Mouse (Mus musculus): ENCODE data around the gene Insyn1. TPM values are rescaled to one million over a fixed set of nuclear protein-coding genes. Genes with fewer than 3 reads are reported as not detected.
A peak's percentile ranks its signal among the peaks of the same experiment; 100 is the strongest.

Insyn1 gene
- polyA plus RNA-seq, 1 experiment = 45.2 TPM

DNA sequence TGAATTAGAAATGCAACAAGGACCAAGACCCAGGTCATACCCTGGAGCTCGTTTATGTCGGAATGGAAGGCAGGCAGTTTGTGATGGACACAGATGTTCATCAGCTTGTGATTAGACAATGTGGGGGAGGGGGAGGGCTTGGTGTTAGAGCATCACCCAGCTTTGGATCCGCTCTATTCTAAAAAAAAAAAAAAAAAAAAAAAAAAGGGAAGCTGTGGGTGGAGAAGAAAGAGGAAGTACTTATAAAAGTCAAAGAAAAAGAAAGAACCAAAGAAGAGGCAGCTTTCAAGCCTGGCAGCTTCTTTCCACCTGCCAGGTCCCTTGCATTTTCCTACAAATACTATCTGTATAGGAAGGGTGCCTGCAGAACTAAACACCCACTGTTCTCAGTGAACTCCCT, 49.4 kb downstream of the Insyn1 start:
- no peak for TF ChIP-seq CTCF (IDR thresholded peaks at IDR 0.05; ENCODE audit: borderline replicate concordance, extremely low read depth, insufficient read depth, insufficient read length)
- TF ChIP-seq POLR2A (IDR thresholded peaks at IDR 0.05; ENCODE audit: borderline replicate concordance, extremely low read depth, insufficient read depth, insufficient read length, poor library complexity, severe bottlenecking) = no peak
- DNase-seq (ENCODE audit: low read depth) = no peak

DNA sequence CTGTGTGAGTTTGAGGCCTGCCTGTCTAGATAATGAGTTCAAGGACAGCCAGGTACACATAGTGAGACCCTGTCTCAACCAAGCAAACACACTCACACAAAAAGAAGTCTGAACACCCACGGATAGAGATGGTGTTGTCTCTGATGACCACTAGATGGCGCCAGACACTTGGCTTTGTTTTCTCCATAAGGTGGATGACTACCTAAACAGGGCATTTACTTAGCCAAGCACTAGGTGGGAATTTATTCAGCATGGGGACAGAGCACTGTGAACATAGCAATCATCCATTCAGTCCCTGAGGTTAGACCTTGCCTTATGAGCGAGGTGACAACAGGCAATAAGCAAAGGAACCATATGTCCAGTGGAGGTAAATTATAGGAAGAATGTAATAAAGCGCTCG, 51.5 kb downstream of the Insyn1 start:
- DNase-seq (ENCODE audit: low read depth) = peak; percentile 85
- TF ChIP-seq POLR2A (IDR thresholded peaks at IDR 0.05; ENCODE audit: borderline replicate concordance, extremely low read depth, insufficient read depth, insufficient read length, poor library complexity, severe bottlenecking) (no peak), CTCF (IDR thresholded peaks at IDR 0.05; ENCODE audit: borderline replicate concordance, extremely low read depth, insufficient read depth, insufficient read length) (peak; percentile 91)

DNA sequence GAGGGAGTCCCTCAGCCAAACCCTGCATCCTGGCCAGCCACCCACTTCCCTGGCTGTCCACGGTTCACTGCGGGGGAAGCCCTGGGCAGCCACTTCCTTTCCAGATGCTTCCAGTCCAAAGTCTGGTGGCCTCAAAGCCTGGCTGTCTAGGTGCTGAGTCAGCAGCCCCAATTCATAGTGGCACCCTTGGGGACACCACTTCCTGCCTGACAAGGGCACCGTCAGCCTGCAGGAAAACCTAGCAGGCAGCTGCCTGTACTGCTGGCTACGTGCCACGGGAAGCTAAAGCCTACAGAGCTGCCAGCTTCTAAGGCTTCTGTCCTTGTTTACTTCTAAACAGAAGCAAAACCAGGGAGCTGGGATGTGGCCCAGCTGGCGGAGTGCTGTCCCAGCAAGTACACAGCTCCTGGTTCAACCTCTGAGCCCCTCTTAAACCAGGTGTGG, 53.5 kb downstream of the Insyn1 start:
- DNase-seq (ENCODE audit: low read depth) = peak; percentile 88
- no peak for TF ChIP-seq POLR2A (IDR thresholded peaks at IDR 0.05; ENCODE audit: borderline replicate concordance, extremely low read depth, insufficient read depth, insufficient read length, poor library complexity, severe bottlenecking)
- no peak for TF ChIP-seq CTCF (IDR thresholded peaks at IDR 0.05; ENCODE audit: borderline replicate concordance, extremely low read depth, insufficient read depth, insufficient read length)

DNA sequence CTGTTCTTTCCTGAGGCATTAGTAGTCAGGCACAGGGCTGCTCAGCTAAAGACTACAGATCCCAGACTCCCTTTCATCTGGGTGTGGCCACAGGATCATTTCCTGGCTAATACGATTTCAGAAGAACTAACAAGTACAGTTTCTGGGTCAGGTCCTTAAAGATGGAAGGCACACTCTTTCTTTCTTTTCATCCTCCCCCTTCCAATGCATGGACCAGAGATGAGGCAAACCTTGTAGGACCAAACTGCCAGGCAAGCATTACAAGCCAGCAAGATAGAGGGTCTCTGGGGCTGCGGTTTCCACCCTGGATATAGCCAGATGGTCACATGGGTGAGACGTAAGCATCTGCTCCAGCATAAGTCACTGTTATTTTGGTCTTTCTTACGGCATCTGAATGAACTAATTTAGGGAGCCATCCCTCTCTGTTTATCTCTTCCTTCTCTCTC, 56.5 kb downstream of the Insyn1 start:
- TF ChIP-seq POLR2A (IDR thresholded peaks at IDR 0.05; ENCODE audit: borderline replicate concordance, extremely low read depth, insufficient read depth, insufficient read length, poor library complexity, severe bottlenecking) = no peak
- TF ChIP-seq CTCF (IDR thresholded peaks at IDR 0.05; ENCODE audit: borderline replicate concordance, extremely low read depth, insufficient read depth, insufficient read length) = no peak

DNA sequence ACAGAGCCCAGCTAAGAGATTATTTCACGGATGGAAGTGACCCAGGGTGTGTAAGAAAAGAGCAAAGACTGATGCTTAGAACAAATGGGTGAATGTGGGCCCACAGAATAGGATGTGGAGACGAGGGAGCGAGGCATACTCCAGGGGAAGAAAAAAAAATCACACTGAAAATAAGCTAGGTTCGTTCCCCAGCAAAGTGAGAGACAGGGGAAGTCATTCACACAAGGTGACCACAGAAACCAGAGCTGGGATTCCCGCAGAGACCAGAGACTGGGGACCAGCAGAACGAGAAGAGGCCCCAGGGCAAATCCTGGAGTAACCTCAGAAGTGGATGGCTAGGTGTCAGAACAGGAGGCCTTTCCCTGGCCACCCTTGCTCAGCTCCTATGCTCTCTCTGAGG, 57.0 kb downstream of the Insyn1 start:
- no peak for TF ChIP-seq CTCF (IDR thresholded peaks at IDR 0.05; ENCODE audit: borderline replicate concordance, extremely low read depth, insufficient read depth, insufficient read length)
- no peak for TF ChIP-seq POLR2A (IDR thresholded peaks at IDR 0.05; ENCODE audit: borderline replicate concordance, extremely low read depth, insufficient read depth, insufficient read length, poor library complexity, severe bottlenecking)
- no peak for DNase-seq (ENCODE audit: low read depth)

More for the DNA sequence above, 56.5 kb downstream of the Insyn1 start:
- DNase-seq (ENCODE audit: low read depth) = peak; percentile 53

DNA sequence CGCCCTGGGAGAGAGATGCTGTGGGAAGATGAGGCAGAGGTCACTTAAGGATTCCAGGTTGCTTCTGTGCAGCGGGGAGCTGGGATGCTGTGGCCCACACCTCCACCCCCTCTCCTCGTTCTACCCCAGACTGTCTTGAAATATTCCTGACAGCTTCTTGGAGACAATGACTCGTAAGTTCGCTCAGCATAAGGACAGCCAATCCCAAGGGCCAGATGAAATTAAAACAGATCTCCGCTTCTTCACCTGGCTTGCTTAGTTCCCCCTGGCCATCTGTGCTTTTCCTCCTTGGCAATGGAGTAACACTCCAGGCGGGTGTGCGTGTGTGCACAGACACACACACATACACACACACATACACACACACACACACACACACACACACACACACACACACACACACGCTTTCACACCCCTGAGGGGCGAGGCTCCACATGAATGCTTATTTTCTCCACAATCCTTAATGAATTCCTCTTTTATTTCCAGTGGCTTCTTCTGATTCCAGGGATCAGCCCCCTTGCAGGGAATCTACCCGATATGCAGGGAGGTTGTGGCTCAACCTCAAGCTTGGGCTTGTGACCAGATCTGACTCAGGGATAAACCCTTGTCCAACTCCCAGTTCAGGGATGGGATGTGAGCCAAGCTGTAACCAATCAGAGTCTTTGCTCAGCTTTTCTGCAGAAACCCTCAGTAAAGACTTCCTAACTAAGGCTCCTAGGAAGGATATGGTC, 58.4 kb downstream of the Insyn1 start:
- peak; percentile 51 for DNase-seq (ENCODE audit: low read depth)
- TF ChIP-seq CTCF (IDR thresholded peaks at IDR 0.05; ENCODE audit: borderline replicate concordance, extremely low read depth, insufficient read depth, insufficient read length) (no peak), POLR2A (IDR thresholded peaks at IDR 0.05; ENCODE audit: borderline replicate concordance, extremely low read depth, insufficient read depth, insufficient read length, poor library complexity, severe bottlenecking) (no peak)

DNA sequence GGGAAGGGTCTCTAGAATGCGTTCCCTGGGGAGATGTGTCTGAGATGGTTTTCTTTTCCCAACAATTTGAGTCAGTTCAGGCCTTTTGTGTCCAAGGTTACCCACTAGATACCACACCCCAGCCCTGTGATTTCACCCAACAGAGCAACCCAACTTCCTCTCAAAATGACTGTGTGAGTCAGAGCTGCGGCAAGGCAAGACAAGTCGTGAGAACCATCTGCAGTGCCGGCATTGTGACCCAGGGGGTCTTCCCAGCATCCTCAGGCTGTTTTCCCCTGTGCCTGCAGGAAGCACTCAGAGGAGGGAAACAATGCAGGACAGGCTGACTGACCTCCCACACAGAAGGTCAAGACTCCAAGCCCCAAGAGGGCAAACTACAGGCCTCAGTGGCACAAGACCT, 60.5 kb downstream of the Insyn1 start:
- DNase-seq (ENCODE audit: low read depth) = no peak

More for the DNA sequence above, 60.5 kb downstream of the Insyn1 start:
- TF ChIP-seq CTCF (IDR thresholded peaks at IDR 0.05; ENCODE audit: borderline replicate concordance, extremely low read depth, insufficient read depth, insufficient read length) = no peak
- TF ChIP-seq POLR2A (IDR thresholded peaks at IDR 0.05; ENCODE audit: borderline replicate concordance, extremely low read depth, insufficient read depth, insufficient read length, poor library complexity, severe bottlenecking) = no peak

Other genes with a start within 250 kb of the Insyn1 start
- 6.8 and 7.1 TPM in 2 replicates for gene Pml, start 238.8 kb upstream of the Insyn1 start, polyA plus RNA-seq (2012; rRNA removed)
- 123 and 145 TPM in 2 replicates for gene Stoml1, start 235.4 kb upstream of the Insyn1 start, polyA plus RNA-seq (2012; rRNA removed)
- 11.8 and 14.4 TPM in 2 replicates for gene Loxl1, start 175.4 kb upstream of the Insyn1 start, polyA plus RNA-seq (2012; rRNA removed)
- gene Tbc1d21, start 118.1 kb upstream of the Insyn1 start, polyA plus RNA-seq (2012; rRNA removed) = not detected in 2 replicates
- 34.6 and 47.1 TPM in 2 replicates for gene Cd276, start 66.8 kb downstream of the Insyn1 start, polyA plus RNA-seq (2012; rRNA removed)
- gene Nptn, start 93.6 kb downstream of the Insyn1 start, polyA plus RNA-seq (2012; rRNA removed) = 342 and 371 TPM in 2 replicates

Data from brain, embryonic 14.5 days (tissue).